Mouse (Mus musculus): ENCODE results near the gene Naaladl1.

DNA sequence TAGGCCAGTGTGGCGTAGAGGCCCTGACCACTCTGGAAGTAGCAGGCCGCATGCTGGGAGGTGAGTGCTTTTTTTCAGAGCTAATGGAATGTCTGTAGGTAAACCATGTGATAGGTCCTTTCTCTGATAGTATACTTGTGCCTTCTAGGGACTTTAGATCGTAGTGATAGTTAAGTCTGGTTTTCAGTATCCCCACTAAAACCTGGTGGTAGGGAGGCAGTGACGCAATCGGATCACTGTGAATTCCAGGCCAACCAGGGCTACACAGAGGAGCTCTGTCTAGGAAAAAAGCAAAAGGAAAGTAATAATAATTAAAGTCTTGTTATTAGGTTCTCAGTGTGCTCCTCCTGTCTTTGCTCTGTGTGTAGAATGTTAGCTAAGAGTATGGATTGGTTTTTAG, 47.1 kb upstream of the Naaladl1 start:
- TF ChIP-seq CTCF (IDR thresholded peaks at IDR 0.05; ENCODE audit: extremely low read depth, insufficient read depth, low read length) (no peak), POLR2A (IDR thresholded peaks at IDR 0.05; ENCODE audit: extremely low read depth, insufficient read depth, low read length) (no peak)
